Mouse (Mus musculus): ENCODE results near the gene Snx14. TPM values are rescaled to one million over a fixed set of nuclear protein-coding genes. Genes with fewer than 3 reads are reported as not detected.

Snx14 gene
- polyA plus RNA-seq, 1 experiment from 2014 or later, result 25.4 TPM

DNA sequence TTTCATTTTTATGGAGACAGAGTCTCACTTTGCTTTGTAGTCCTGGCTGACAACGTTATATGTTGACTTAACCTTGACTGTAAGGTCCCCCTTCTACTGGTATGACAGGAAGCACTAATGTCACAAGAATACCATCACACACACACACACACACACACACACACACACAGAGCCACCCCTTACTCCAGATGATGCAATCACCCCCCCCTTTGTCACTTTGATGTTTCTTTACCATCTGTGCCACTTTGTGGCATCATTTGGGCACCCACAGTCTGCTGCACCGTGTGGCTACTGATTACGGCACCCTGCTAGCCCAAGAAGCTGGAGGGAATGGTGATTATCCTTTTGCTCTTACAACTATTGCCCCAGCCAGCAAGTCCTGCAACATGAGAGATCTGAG is 81.6 kb downstream of the Snx14 start:
- DNase-seq (ENCODE audit: low spot score), result no peak
- Histone ChIP-seq H3K27me3 (ENCODE audit: insufficient read depth, poor library complexity, severe bottlenecking) (no peaks in the 10 kb centered on the region), H3K27ac (no peak overlapping the region), H3K36me3 (no peaks in the 10 kb centered on the region), H3K9me3 (no peaks in the 10 kb centered on the region), H3K4me1 (peaks cover 14% of the 10 kb centered on the region; the same call in 1 of the 2 replicates), H3K4me3 (no peak overlapping the region)
- WGBS, result 63% methylated on average over 3 of the region's 3 CpGs

GRCm38 (mm10) chr9:88353459-88353858 is 85.3 kb downstream of the Snx14 start:
- DNase-seq (ENCODE audit: low spot score), result no peak
- Histone ChIP-seq H3K9me3 (no peaks in the 10 kb centered on the region), H3K36me3 (no peaks in the 10 kb centered on the region), H3K27me3 (ENCODE audit: insufficient read depth, poor library complexity, severe bottlenecking) (no peaks in the 10 kb centered on the region), H3K4me3 (no peak overlapping the region), H3K27ac (no peak overlapping the region), H3K4me1 (no peaks in the 10 kb centered on the region)
- 86% methylated on average over 7 of the region's 7 CpGs for WGBS

DNA sequence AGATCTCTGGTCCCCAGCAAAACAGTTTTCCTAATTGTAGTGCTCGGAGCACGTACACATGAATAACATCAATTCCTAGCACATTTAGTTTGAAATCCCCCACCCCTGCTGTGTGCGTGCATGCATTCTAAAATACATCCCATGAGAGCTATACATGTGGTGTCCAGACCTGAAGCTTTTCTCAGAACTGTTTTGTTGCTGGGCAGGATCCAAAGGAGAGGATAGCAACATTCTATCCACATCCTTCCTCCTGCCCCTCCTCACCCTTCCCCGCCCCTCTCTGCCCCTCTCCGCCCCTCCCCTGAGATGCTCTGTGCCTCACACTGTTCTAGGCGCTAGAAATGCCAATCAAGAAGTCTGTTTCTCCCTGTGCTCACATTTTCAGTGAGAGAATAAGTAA is 86.0 kb downstream of the Snx14 start:
- 71% methylated on average over 6 of the region's 6 CpGs for WGBS

DNA sequence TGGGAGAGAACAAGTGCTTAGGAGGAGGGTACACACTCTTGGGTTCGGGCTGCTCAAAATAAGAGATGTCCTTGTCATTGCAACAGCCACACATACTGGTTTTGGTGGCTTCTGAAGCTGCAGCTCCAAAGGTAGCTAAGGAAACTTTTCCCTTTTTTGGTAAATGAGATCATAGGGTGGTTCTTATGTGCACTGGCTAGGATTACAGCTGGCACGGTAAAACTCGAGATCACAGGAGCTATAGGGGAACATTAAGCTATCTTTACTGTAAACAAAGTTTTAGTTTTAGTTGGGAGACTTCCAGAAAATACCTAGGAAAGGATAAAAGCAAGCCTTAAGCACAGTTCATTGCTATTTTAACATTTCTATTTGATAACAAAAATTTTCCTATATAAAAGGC is 87.6 kb downstream of the Snx14 start:
- Histone ChIP-seq H3K4me3 (no peak overlapping the region), H3K27me3 (ENCODE audit: insufficient read depth, poor library complexity, severe bottlenecking) (no peaks in the 10 kb centered on the region), H3K27ac (no peak overlapping the region), H3K36me3 (no peaks in the 10 kb centered on the region), H3K4me1 (peaks cover 3% of the 10 kb centered on the region; the same call in 1 of the 2 replicates), H3K9me3 (no peaks in the 10 kb centered on the region)
- DNase-seq (ENCODE audit: low spot score), result no peak
- whole genome bisulfite sequencing, result 51% methylated on average over 3 of the region's 3 CpGs

More for the DNA sequence above, 86.0 kb downstream of the Snx14 start:
- Histone ChIP-seq H3K27ac (no peak overlapping the region), H3K27me3 (ENCODE audit: insufficient read depth, poor library complexity, severe bottlenecking) (no peaks in the 10 kb centered on the region), H3K9me3 (no peaks in the 10 kb centered on the region), H3K36me3 (no peaks in the 10 kb centered on the region), H3K4me1 (no peaks in the 10 kb centered on the region), H3K4me3 (no peak overlapping the region)
- DNase-seq (ENCODE audit: low spot score), result no peak

GRCm38 (mm10) chr9:88350317-88350716 is 88.4 kb downstream of the Snx14 start:
- DNase-seq (ENCODE audit: low spot score), result no peak
- Histone ChIP-seq H3K27me3 (ENCODE audit: insufficient read depth, poor library complexity, severe bottlenecking) (no peaks in the 10 kb centered on the region), H3K4me3 (no peak overlapping the region), H3K4me1 (peaks cover 3% of the 10 kb centered on the region; the same call in 1 of the 2 replicates), H3K9me3 (no peaks in the 10 kb centered on the region), H3K36me3 (no peaks in the 10 kb centered on the region), H3K27ac (no peak overlapping the region)
- WGBS, result 64% methylated on average over 1 of the region's 1 CpGs

- no peaks in the 10 kb centered on the region for H3K36me3 ChIP-seq
- 88% methylated on average over 6 of the region's 6 CpGs for WGBS
- H3K27ac ChIP-seq, result no peak overlapping the region
- H3K9me3 ChIP-seq, result no peaks in the 10 kb centered on the region
- H3K4me1 ChIP-seq, result peaks cover 3% of the 10 kb centered on the region; the same call in 1 of the 2 replicates
- DNase-seq (ENCODE audit: low spot score), result no peak
- no peak overlapping the region for H3K4me3 ChIP-seq
- no peaks in the 10 kb centered on the region for H3K27me3 ChIP-seq (ENCODE audit: insufficient read depth, poor library complexity, severe bottlenecking)
These were observed 90.1 kb downstream of the Snx14 start for GRCm38 (mm10) chr9:88348623-88349022.

- H3K9me3 ChIP-seq, result no peaks in the 10 kb centered on the region
- no peak overlapping the region for H3K4me3 ChIP-seq
- WGBS, result 66% methylated on average over 5 of the region's 5 CpGs
- DNase-seq (ENCODE audit: low spot score), result no peak
- H3K36me3 ChIP-seq, result no peaks in the 10 kb centered on the region
- no peaks in the 10 kb centered on the region for H3K27me3 ChIP-seq (ENCODE audit: insufficient read depth, poor library complexity, severe bottlenecking)
- no peak overlapping the region for H3K27ac ChIP-seq
- H3K4me1 ChIP-seq, result peaks cover 3% of the 10 kb centered on the region; the same call in 1 of the 2 replicates
These were observed 91.9 kb downstream of the Snx14 start for GRCm38 (mm10) chr9:88346857-88347256.

DNA sequence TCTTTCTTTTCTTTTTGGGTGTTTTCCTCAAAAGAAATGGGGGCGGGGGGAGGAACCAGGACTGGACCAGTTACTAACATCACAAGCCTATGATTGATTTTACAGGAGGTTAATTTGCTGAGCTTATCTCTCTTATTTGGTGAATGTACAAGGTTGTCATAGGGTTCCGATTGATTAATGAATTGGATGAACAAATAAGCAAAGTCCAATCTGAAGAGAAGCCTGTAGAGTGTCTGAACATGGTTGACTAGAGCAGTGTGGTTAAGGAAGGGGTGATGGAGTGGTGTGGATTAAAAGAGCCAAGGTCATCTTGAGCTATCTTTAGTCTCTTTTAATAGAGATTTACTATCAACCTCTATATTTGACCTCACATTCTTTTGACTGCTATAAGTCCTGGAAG is 94.3 kb downstream of the Snx14 start:
- no peaks in the 10 kb centered on the region for H3K9me3 ChIP-seq
- peaks cover 3% of the 10 kb centered on the region; the same call in 1 of the 2 replicates for H3K4me1 ChIP-seq
- no peaks in the 10 kb centered on the region for H3K36me3 ChIP-seq
- H3K4me3 ChIP-seq, result no peak overlapping the region
- 83% methylated on average over 2 of the region's 2 CpGs for WGBS
- H3K27me3 ChIP-seq (ENCODE audit: insufficient read depth, poor library complexity, severe bottlenecking), result no peaks in the 10 kb centered on the region
- no peak overlapping the region for H3K27ac ChIP-seq
- DNase-seq (ENCODE audit: low spot score), result no peak

DNA sequence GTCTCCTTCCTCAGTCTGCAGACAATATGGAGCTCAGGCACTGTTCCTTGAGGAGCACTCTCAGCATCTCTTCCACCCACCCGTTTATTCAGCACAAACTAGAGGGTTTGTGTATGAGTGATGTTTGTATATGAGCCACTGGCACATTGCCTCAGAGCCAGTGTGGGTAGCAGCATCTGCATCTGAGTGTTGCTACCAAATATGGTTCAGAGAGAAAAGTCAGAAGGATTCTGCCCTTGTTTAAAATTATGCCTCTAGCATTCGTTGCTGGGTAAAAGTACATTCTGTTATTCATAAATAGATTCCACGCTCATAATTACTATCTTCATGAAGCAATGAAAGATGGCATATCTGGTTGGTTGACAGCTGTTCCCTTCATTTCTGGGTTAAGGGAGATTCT is 96.1 kb downstream of the Snx14 start:
- H3K9me3 ChIP-seq, result no peaks in the 10 kb centered on the region
- no peaks in the 10 kb centered on the region for H3K36me3 ChIP-seq
- no peak for DNase-seq (ENCODE audit: low spot score)
- H3K4me1 ChIP-seq, result peaks cover 3% of the 10 kb centered on the region; the same call in 1 of the 2 replicates
- no peak overlapping the region for H3K4me3 ChIP-seq
- H3K27me3 ChIP-seq (ENCODE audit: insufficient read depth, poor library complexity, severe bottlenecking), result no peaks in the 10 kb centered on the region
- no peak overlapping the region for H3K27ac ChIP-seq
- 81% methylated on average over 3 of the region's 3 CpGs for WGBS

DNA sequence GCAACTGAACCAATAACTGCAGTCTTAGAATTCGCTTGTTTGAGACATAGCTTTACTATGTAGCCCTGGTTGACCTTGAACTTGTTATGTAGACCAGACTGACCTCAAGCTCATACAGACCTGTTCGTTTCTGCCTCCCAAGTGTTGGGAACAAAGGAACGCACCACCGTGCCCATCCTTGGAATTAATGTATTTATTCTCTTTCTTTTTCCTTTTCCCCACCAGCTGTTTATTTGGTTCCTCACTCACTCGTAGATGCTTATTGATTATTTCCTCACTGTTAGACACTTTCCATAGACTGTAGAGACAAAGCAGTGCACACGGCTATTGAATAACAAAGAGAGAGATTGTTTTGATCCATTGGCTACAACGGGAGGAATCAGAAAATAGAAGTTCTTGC is 96.5 kb downstream of the Snx14 start:
- Histone ChIP-seq H3K36me3 (no peaks in the 10 kb centered on the region), H3K9me3 (no peaks in the 10 kb centered on the region), H3K27me3 (ENCODE audit: insufficient read depth, poor library complexity, severe bottlenecking) (no peaks in the 10 kb centered on the region), H3K4me3 (no peak overlapping the region), H3K27ac (no peak overlapping the region), H3K4me1 (peaks cover under 1% of the 10 kb centered on the region; the same call in 1 of the 2 replicates)
- 76% methylated on average over 7 of the region's 7 CpGs for WGBS
- no peak for DNase-seq (ENCODE audit: low spot score)

GRCm38 (mm10) chr9:88340819-88341218 is 97.9 kb downstream of the Snx14 start:
- no peaks in the 10 kb centered on the region for H3K4me1 ChIP-seq
- WGBS, result 72% methylated on average over 3 of the region's 3 CpGs
- DNase-seq (ENCODE audit: low spot score), result no peak

GRCm38 (mm10) chr9:88335839-88336238 is 102.9 kb downstream of the Snx14 start:
- peaks cover 5% of the 10 kb centered on the region for H3K27me3 ChIP-seq (ENCODE audit: insufficient read depth, poor library complexity, severe bottlenecking)
- no peak overlapping the region for H3K27ac ChIP-seq
- no peak for DNase-seq (ENCODE audit: low spot score)
- no peaks in the 10 kb centered on the region for H3K9me3 ChIP-seq
- 53% methylated on average over 1 of the region's 2 CpGs for WGBS
- H3K36me3 ChIP-seq, result no peaks in the 10 kb centered on the region
- no peak overlapping the region for H3K4me3 ChIP-seq
- H3K4me1 ChIP-seq, result no peaks in the 10 kb centered on the region

More at GRCm38 (mm10) chr9:88340819-88341218, 97.9 kb downstream of the Snx14 start:
- Histone ChIP-seq H3K4me3 (no peak overlapping the region), H3K27ac (no peak overlapping the region), H3K9me3 (no peaks in the 10 kb centered on the region), H3K36me3 (no peaks in the 10 kb centered on the region), H3K27me3 (ENCODE audit: insufficient read depth, poor library complexity, severe bottlenecking) (no peaks in the 10 kb centered on the region)

DNA sequence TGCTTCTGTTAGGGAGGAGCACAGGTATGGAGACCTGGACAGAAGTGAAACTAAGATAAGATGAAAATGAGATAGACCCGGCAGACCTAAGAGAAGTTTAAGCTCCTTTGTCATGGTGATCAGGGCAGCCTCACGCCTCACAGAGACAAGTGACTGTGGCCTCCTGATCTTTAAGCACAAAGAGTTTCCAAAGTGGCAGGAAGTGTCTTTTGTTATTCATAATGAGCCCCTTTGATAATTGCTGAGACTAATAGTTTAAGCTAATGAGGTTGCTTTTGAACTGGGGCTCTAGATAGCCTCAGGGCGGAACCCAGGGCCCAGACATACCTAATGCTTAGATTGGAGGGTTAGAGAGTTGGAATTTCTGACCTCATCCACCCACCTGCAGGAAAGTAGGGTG is 106.3 kb downstream of the Snx14 start:
- Histone ChIP-seq H3K9me3 (no peaks in the 10 kb centered on the region), H3K4me3 (no peak overlapping the region), H3K4me1 (peaks cover 5% of the 10 kb centered on the region; the same call in 1 of the 2 replicates), H3K27me3 (ENCODE audit: insufficient read depth, poor library complexity, severe bottlenecking) (peaks cover 35% of the 10 kb centered on the region), H3K36me3 (no peaks in the 10 kb centered on the region), H3K27ac (no peak overlapping the region)
- no peak for DNase-seq (ENCODE audit: low spot score)
- 43% methylated on average over 3 of the region's 3 CpGs for WGBS

- 77% methylated on average over 3 of the region's 3 CpGs for WGBS
- Histone ChIP-seq H3K36me3 (no peaks in the 10 kb centered on the region), H3K27me3 (ENCODE audit: insufficient read depth, poor library complexity, severe bottlenecking) (peaks cover 35% of the 10 kb centered on the region), H3K4me1 (peaks cover 7% of the 10 kb centered on the region; the same call in 1 of the 2 replicates), H3K9me3 (no peaks in the 10 kb centered on the region), H3K27ac (no peak overlapping the region), H3K4me3 (no peak overlapping the region)
- DNase-seq (ENCODE audit: low spot score), result no peak
These were observed 108.4 kb downstream of the Snx14 start for GRCm38 (mm10) chr9:88330316-88330715.
